Mouse (Mus musculus) kidney, adult 11 months (tissue): ENCODE results near the gene Prpsap2.
"Not testable (repeated sequence)": the region's sequence is repeated elsewhere in the genome, so short reads cannot be mapped to it uniquely, and the experiment has no call there.

ENCODE experiments used
- DNase-seq: peaks from one replicate; pipeline ENCODE4 v3.0.0; 2022

Gene Prpsap2

GRCm38 (mm10) chr11:61761584-61762407 is at the start of gene Prpsap2:
Gene Prpsap2, minus strand, starts transcription at chr11:61762088.
- DNase-seq: peak; percentile 99

- DNase-seq: no peak
Observed at GRCm38 (mm10) chr11:61809793-61810192, 47.9 kb upstream of the Prpsap2 start.

- no peak for DNase-seq
Observed at GRCm38 (mm10) chr11:61808551-61809117, 46.7 kb upstream of the Prpsap2 start.

- no peak for DNase-seq
Observed at GRCm38 (mm10) chr11:61793441-61793840, 31.6 kb upstream of the Prpsap2 start.

- DNase-seq: no peak
Observed at GRCm38 (mm10) chr11:61788550-61788949, 26.7 kb upstream of the Prpsap2 start.

- not testable (repeated sequence) for DNase-seq
Observed at GRCm38 (mm10) chr11:61782526-61782925, 20.6 kb upstream of the Prpsap2 start.

- no peak for DNase-seq
Observed at GRCm38 (mm10) chr11:61774551-61775149, 12.8 kb upstream of the Prpsap2 start.

- no peak for DNase-seq
Observed at GRCm38 (mm10) chr11:61760518-61760917, 1.4 kb downstream of the Prpsap2 start.

- DNase-seq: no peak
Observed at GRCm38 (mm10) chr11:61757151-61757550, 4.7 kb downstream of the Prpsap2 start.

- DNase-seq: no peak
Observed at GRCm38 (mm10) chr11:61751612-61752011, 10.3 kb downstream of the Prpsap2 start.

GRCm38 (mm10) chr11:61747161-61747560 is 14.7 kb downstream of the Prpsap2 start:
- no peak for DNase-seq

GRCm38 (mm10) chr11:61745781-61746180 is 16.1 kb downstream of the Prpsap2 start:
- peak; percentile 22 for DNase-seq

- DNase-seq: no peak
Observed at GRCm38 (mm10) chr11:61744460-61744859, 17.4 kb downstream of the Prpsap2 start.

GRCm38 (mm10) chr11:61743768-61744167 is 18.1 kb downstream of the Prpsap2 start:
- no peak for DNase-seq

- no peak for DNase-seq
Observed at GRCm38 (mm10) chr11:61740500-61740899, 21.4 kb downstream of the Prpsap2 start.

- DNase-seq: no peak
Observed at GRCm38 (mm10) chr11:61737290-61737689, 24.6 kb downstream of the Prpsap2 start.

- DNase-seq: no peak
Observed at GRCm38 (mm10) chr11:61732672-61733071, 29.2 kb downstream of the Prpsap2 start.

GRCm38 (mm10) chr11:61728037-61728436 is 33.9 kb downstream of the Prpsap2 start:
- peak; percentile 73 for DNase-seq

- peak; percentile 86 for DNase-seq
Observed at GRCm38 (mm10) chr11:61722077-61722476, 39.8 kb downstream of the Prpsap2 start.

GRCm38 (mm10) chr11:61720636-61721035 is 41.3 kb downstream of the Prpsap2 start, which contains the start of gene Slc5a10:
Gene Slc5a10, minus strand, starts transcription at chr11:61720826.
- DNase-seq: peak; percentile 77

GRCm38 (mm10) chr11:61719826-61720225 is 42.1 kb downstream of the Prpsap2 start:
- peak; percentile 74 for DNase-seq

GRCm38 (mm10) chr11:61719387-61719786 is 42.5 kb downstream of the Prpsap2 start:
- no peak for DNase-seq

GRCm38 (mm10) chr11:61717990-61718389 is 43.9 kb downstream of the Prpsap2 start:
- no peak for DNase-seq

- DNase-seq: no peak
Observed at GRCm38 (mm10) chr11:61715130-61715529, 46.8 kb downstream of the Prpsap2 start.
